Comparison of ENCODE assay signal across 8 mouse cellular contexts in the genomic region with DNA sequence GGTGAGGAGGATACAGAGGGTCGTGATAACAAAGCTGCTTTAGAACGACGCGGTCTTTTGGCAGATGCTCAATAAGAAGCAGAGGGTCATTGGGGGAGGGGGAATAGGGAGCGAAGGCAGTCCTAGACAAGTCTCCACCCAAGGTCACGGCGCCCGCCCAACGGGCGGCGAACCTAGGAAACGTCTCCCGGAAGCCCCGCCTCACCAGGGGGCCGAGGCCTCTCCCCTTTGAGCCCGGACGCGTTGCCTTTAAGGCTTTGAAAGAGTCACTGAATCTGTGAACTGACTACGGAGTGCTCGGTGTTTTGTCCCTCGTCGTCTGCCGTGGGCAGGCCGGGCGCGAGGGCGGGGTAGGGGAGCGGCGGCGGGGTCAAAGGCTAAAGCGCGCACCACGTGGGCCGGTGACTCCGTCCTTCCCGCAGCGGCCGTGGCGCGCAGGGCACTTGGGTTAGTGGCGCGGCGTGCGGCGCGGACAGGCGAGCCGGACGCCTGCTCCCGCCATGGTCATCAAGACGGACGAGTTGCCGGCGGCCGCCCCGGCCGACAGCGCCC. TPM values are rescaled to one million over a fixed set of nuclear protein-coding genes. Genes with fewer than 3 reads are reported as not detected.
A peak's percentile ranks its signal among the peaks of the same experiment; 100 is the strongest.
DNase-seq lines count a peak whose midpoint lies in the region; ATAC-seq and TF ChIP-seq lines count a peak whose summit lies in the region.

Gene Cluh, plus strand, starts transcription at position 401 of the 552 bp plus-strand sequence.

- no peaks in the 10 kb centered on the region for H3K27me3 ChIP-seq in Patski
- no peaks in the 10 kb centered on the region for H3K27me3 ChIP-seq in hindbrain, embryonic 13.5 days

- POLR2A ChIA-PET in Patski (lab: Charles Lee), result interaction anchor here (1.3 to 1.8 kb wide), 2 partner anchors 11 to 19 kb away, joined by 4 to 15 read pairs; no protein-coding TSS in a partner anchor

- peak within 1 kb of the TSS; percentile 95 for H3K4me2 ChIP-seq in hindbrain, embryonic 13.5 days

- no peak for TF ChIP-seq CTCF in Patski (IDR thresholded peaks at IDR 0.05)

- H3K9ac ChIP-seq in hindbrain, embryonic 13.5 days, result peak within 1 kb of the TSS; percentile 90

- CTCF ChIA-PET in Patski (lab: Charles Lee), result no interaction called here

- under 1% methylated on average over 58 of the region's 58 CpGs for WGBS in hindbrain, embryonic 13.5 days

- in situ Hi-C loops in Patski (cut with MboI; ENCODE audit: low pct_unique_long_range_greater_than_20kb), result no loop called here

- peak within 1 kb of the TSS; percentile 91 for H3K4me3 ChIP-seq in hindbrain, embryonic 13.5 days

- H3K4me1 ChIP-seq in hindbrain, embryonic 13.5 days (replicated peaks), result peaks cover 51% of the 10 kb centered on the region

- peak within 1 kb of the TSS; percentile 81 for H3K27ac ChIP-seq in hindbrain, embryonic 13.5 days

- ATAC-seq in Patski, result peak; percentile 88
- peak; percentile 89 for ATAC-seq in hindbrain, embryonic 13.5 days (ENCODE audit: low FRiP score)

- DNase-seq in Patski (ENCODE audit: low read depth, low spot score), result peak; percentile 69
- peak; percentile 98 for DNase-seq in cerebellum, postnatal 14 days
- DNase-seq in frontal cortex, postnatal 14 days (ENCODE audit: low spot score in 2 of 2), result peak; percentile 93 to 95
- DNase-seq in layer of hippocampus, postnatal 25 days (ENCODE audit: extremely low spot score in 1 of 2, low spot score in 1 of 2), result peak; percentile 95 to 97
- peak; percentile 99 for DNase-seq in lung, postnatal 25 days (ENCODE audit: low spot score)
- peak; percentile 94 for DNase-seq in retina, embryonic 14.5 days (ENCODE audit: low spot score)
- peak; percentile 97 for DNase-seq in thymus, postnatal 4 days

- H3K36me3 ChIP-seq in hindbrain, embryonic 13.5 days, result no peaks in the 10 kb centered on the region

- H3K9me3 ChIP-seq in hindbrain, embryonic 13.5 days, result no peaks in the 10 kb centered on the region

RNA-seq across cellular contexts. Expression of gene Cluh, which starts in this region (rescaled TPM):
- 87.1 TPM for polyA plus RNA-seq in Patski (2021)
- 14.3 and 16.8 TPM in 2 replicates for polyA plus RNA-seq in hindbrain, embryonic 13.5 days (2015; fragmentation: Nextera tagmentation; extraction: Ambion mirVana)
- 10 to 100 TPM; 68.2 to 77.3 TPM for total RNA-seq in layer of hippocampus, postnatal 25 days (2021)

Comparison
In these comparisons a context has a peak if more than half of its experiments do, and no peak if none do; other contexts are left out.
1. Peak in every context shown above with its lines: DNase-seq, ATAC-seq, H3K4me3 ChIP-seq and H3K27ac ChIP-seq.